Mouse (Mus musculus) CH12.LX (cell line): ENCODE results near the gene Pde1c.

ENCODE experiments used
- CTCF ChIP-seq, 2 experiments: IDR thresholded peaks in 1 of 2; conservative IDR thresholded peaks in 1 of 2; 2 replicates each; pipeline ENCODE4 v1.5.1; 2011 to 2012; ENCODE audit warnings: low read depth in 2 of 2, low read length in 2 of 2, improper control_type of control experiment in 1 of 2, inconsistent platforms in 1 of 2, mild to moderate bottlenecking in 1 of 2, moderate library complexity in 1 of 2
- ELF1 ChIP-seq: IDR thresholded peaks from 2 replicates; pipeline ENCODE4 v1.6.1; 2014; ENCODE audit warnings: low read depth, mild to moderate bottlenecking, inconsistent platforms, low read length, improper control_type of control experiment
- ETS1 ChIP-seq: conservative IDR thresholded peaks from 2 replicates; pipeline ENCODE4 v1.6.1; 2012; ENCODE audit warnings: low read depth, mild to moderate bottlenecking, inconsistent platforms, low read length, improper control_type of control experiment, moderate library complexity
- GABPA ChIP-seq: IDR thresholded peaks from 2 replicates; pipeline ENCODE4 v1.6.1; 2012; ENCODE audit warnings: low read depth, low read length, improper control_type of control experiment, inconsistent platforms; ENCODE audit not compliant: insufficient replicate concordance
- MAFK ChIP-seq: IDR thresholded peaks from 2 replicates; pipeline ENCODE4 v1.6.1; 2011; ENCODE audit warnings: low read length, improper control_type of control experiment; ENCODE audit not compliant: insufficient replicate concordance
- MYC ChIP-seq: IDR thresholded peaks from 2 replicates; pipeline ENCODE4 v1.6.1; 2011; ENCODE audit warnings: low read depth, mild to moderate bottlenecking, improper control_type of control experiment, low read length
- POLR2A ChIP-seq: IDR thresholded peaks from 2 replicates; pipeline ENCODE4 v1.6.1; 2011; ENCODE audit warnings: low read depth, mild to moderate bottlenecking, improper control_type of control experiment, low read length
- POLR2AphosphoS2 ChIP-seq: IDR thresholded peaks from 2 replicates; pipeline ENCODE4 v1.6.1; 2011; ENCODE audit warnings: low read depth, low read length, improper control_type of control experiment
- SIN3A ChIP-seq: IDR thresholded peaks from 2 replicates; pipeline ENCODE4 v1.6.1; 2012; ENCODE audit warnings: low read length, improper control_type of control experiment, inconsistent platforms

- TF ChIP-seq GABPA (no peak), POLR2A (no peak), ELF1 (no peak), MYC (no peak), CTCF (conservative IDR thresholded peaks at IDR 0.05 in 1 of 2, IDR thresholded peaks at IDR 0.05 in 1 of 2; ENCODE audit: low read depth in 2 of 2, low read length in 2 of 2) (peak; percentile 82 to 92), SIN3A (no peak), MAFK (no peak), ETS1 (no peak), POLR2AphosphoS2 (no peak)
Observed at GRCm38 (mm10) chr6:56480914-56481482, 87.9 kb downstream of the Pde1c start.
